Mouse (Mus musculus) liver, postnatal 0 days (tissue): ENCODE measurements around the gene Qk.

ENCODE experiments used
- CTCF ChIP-seq: sonication (generic); IDR thresholded peaks from 2 replicates; pipeline ENCODE4 v1.5.1; 2016; ENCODE audit warnings: antibody characterized with exemption, low read depth
- EP300 ChIP-seq: IDR thresholded peaks from 2 replicates; pipeline ENCODE4 v1.6.1; 2016; ENCODE audit warnings: antibody characterized with exemption, low read depth, mild to moderate bottlenecking

DNA sequence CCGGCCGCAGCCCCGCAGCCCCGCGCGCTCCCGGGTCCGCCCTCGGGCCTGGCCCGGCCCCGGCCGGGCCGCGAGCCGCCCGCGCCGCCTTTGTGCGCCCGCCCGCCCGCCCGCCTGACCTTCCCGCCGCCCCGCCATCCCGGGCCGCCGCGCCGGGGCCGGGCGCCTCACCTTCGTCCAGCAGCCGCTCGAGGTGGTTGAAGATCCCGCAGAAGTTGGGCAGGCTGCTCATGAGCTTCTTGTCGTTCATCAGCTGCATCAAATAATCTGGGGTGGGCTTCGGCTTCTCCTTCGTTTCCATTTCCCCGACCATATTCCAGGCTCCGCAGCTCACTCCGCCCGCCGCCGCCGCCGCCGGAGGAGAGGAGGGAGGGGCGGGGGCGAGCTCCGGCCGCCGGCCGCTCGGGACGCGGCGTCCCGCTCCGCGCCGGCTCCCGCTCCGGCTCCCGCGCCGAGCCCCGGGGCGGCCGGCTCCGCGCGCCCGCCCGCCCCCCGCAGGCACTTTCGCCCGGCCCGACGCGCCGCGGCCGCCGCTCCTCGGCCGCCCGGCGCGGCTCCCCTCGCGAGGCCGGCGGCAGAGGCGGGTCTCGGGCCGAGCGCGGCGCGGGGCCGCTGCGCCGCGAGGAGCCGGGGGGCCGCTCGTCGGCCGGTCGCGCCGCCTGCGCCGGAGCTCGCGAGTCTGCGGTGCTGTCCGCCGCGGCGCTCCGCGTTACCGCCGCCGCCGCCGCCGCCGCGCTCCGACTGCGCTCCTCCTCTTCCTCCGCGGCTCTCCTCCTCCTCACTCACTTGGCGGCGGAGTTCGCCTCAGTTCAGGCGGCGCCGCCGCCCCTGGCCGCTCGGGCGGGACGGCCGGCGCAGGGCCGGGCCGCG lies 858 bp downstream of the Qk start:
- TF ChIP-seq CTCF (no peak), EP300 (no peak)
